Comparison of ENCODE assay signal across 7 mouse cellular contexts in genomic region chr14:121928375-121929137, GRCm38 (mm10). TPM values are rescaled to one million over a fixed set of nuclear protein-coding genes. Genes with fewer than 3 reads are reported as not detected.
DNase-seq lines count a peak whose midpoint lies in the region; ATAC-seq lines count a peak whose summit lies in the region.

No protein-coding gene starts in this region.

- no peaks in the 10 kb centered on the region for H3K9me3 ChIP-seq in midbrain, embryonic 11.5 days (ENCODE audit: control insufficient read depth, low read length)
- H3K9me3 ChIP-seq in midbrain, embryonic 13.5 days: no peaks in the 10 kb centered on the region
- H3K9me3 ChIP-seq in midbrain, embryonic 16.5 days (replicated peaks; ENCODE audit: control insufficient read depth, low read length, poor library complexity, severe bottlenecking): no peaks in the 10 kb centered on the region

- H3K4me3 ChIP-seq in midbrain, embryonic 11.5 days (ENCODE audit: low read depth, low read length): no peak overlapping the region
- no peak overlapping the region for H3K4me3 ChIP-seq in midbrain, embryonic 13.5 days (replicated peaks)
- no peak overlapping the region for H3K4me3 ChIP-seq in midbrain, embryonic 16.5 days (ENCODE audit: low read depth, low read length)

- no peaks in the 10 kb centered on the region for H3K27me3 ChIP-seq in midbrain, embryonic 11.5 days (ENCODE audit: control insufficient read depth, insufficient read depth, low read length)
- H3K27me3 ChIP-seq in midbrain, embryonic 13.5 days: no peaks in the 10 kb centered on the region
- H3K27me3 ChIP-seq in midbrain, embryonic 16.5 days (ENCODE audit: control insufficient read depth, insufficient read depth, low read depth, low read length): no peaks in the 10 kb centered on the region

- DNase-seq in midbrain, embryonic 11.5 days (ENCODE audit: low spot score, missing footprints): peak; percentile 92
- peak; percentile 82 for DNase-seq in NIH3T3 (ENCODE audit: low read depth)
- peak; percentile 43 to 53 for DNase-seq in cerebellum, postnatal 36 days
- DNase-seq in heart, postnatal 36 days: peak; percentile 58 to 73
- peak; percentile 50 to 75 for DNase-seq in left cerebral cortex, postnatal 14 days (ENCODE audit: low spot score in 2 of 2)

- H3K36me3 ChIP-seq in midbrain, embryonic 11.5 days (ENCODE audit: control insufficient read depth, insufficient read depth, low read length): no peaks in the 10 kb centered on the region
- H3K36me3 ChIP-seq in midbrain, embryonic 13.5 days: 0 out of 2 replicates have a peak, but pooled peaks cover 2% of the 10 kb centered on the region
- no peaks in the 10 kb centered on the region for H3K36me3 ChIP-seq in midbrain, embryonic 16.5 days (ENCODE audit: control insufficient read depth, insufficient read depth, low read length)

- 69% methylated on average over 8 of the region's 8 CpGs for WGBS in midbrain, embryonic 11.5 days
- 69% methylated on average over 8 of the region's 8 CpGs for WGBS in midbrain, embryonic 13.5 days
- WGBS in midbrain, embryonic 16.5 days: 71% methylated on average over 8 of the region's 8 CpGs

- no peak for ATAC-seq in midbrain, embryonic 11.5 days (ENCODE audit: low FRiP score)
- no peak for ATAC-seq in midbrain, embryonic 13.5 days
- 0 out of 2 replicates have a peak, but pooled peaks have one; percentile 29 for ATAC-seq in midbrain, embryonic 16.5 days

- intact Hi-C loops in heart, postnatal 36 days (cut with DNase I): loop anchor here (1.0 to 5.0 kb wide), 2 partner anchors 132 to 204 kb away; no protein-coding TSS in a partner anchor
- intact Hi-C loops in left cerebral cortex, postnatal 14 days (cut with DNase I): loop anchor here (1.0 to 10.0 kb wide), 2 partner anchors 132 to 196 kb away; no protein-coding TSS in a partner anchor

- no peak overlapping the region for H3K27ac ChIP-seq in midbrain, embryonic 11.5 days (ENCODE audit: low read depth, low read length)
- no peak overlapping the region for H3K27ac ChIP-seq in midbrain, embryonic 13.5 days
- no peak overlapping the region for H3K27ac ChIP-seq in midbrain, embryonic 16.5 days (ENCODE audit: low read length)

- H3K9ac ChIP-seq in midbrain, embryonic 11.5 days (ENCODE audit: low read length): no peak overlapping the region
- H3K9ac ChIP-seq in midbrain, embryonic 13.5 days (replicated peaks): no peak overlapping the region
- no peak overlapping the region for H3K9ac ChIP-seq in midbrain, embryonic 16.5 days (ENCODE audit: low read depth, low read length)

- H3K4me2 ChIP-seq in midbrain, embryonic 11.5 days: no peak overlapping the region
- H3K4me2 ChIP-seq in midbrain, embryonic 13.5 days (replicated peaks): no peak overlapping the region
- no peak overlapping the region for H3K4me2 ChIP-seq in midbrain, embryonic 16.5 days (ENCODE audit: low read length)

- H3K4me1 ChIP-seq in midbrain, embryonic 11.5 days (ENCODE audit: control insufficient read depth, insufficient read depth, low read length): no peaks in the 10 kb centered on the region
- peaks cover 10% of the 10 kb centered on the region for H3K4me1 ChIP-seq in midbrain, embryonic 13.5 days (replicated peaks)
- no peaks in the 10 kb centered on the region for H3K4me1 ChIP-seq in midbrain, embryonic 16.5 days (ENCODE audit: control insufficient read depth, insufficient read depth, low read length)

RNA-seq across cellular contexts. Expression of gene Gpr18, which starts 13.0 kb away (rescaled TPM):
- polyA plus RNA-seq in midbrain, embryonic 11.5 days (2014; fragmentation: Nextera tagmentation; extraction: Ambion mirVana): 0.15 and 0.25 TPM in 2 replicates
- polyA plus RNA-seq in midbrain, embryonic 13.5 days (2015; fragmentation: Nextera tagmentation; extraction: Ambion mirVana): 0.24 TPM in 1 of 2 replicates, not detected in the other
- total RNA-seq in heart, postnatal 36 days (2021): under 1 TPM; 0.33 to 0.46 TPM
- total RNA-seq in left cerebral cortex, postnatal 14 days (2021): not detected
- polyA plus RNA-seq in midbrain, embryonic 16.5 days (2015; fragmentation: Nextera tagmentation; extraction: Ambion mirVana): 0.14 and 0.16 TPM in 2 replicates

RNA-seq across cellular contexts. Expression of gene Gpr183, which starts 36.4 kb away (rescaled TPM):
- 1.4 and 1.6 TPM in 2 replicates for polyA plus RNA-seq in midbrain, embryonic 11.5 days (2014; fragmentation: Nextera tagmentation; extraction: Ambion mirVana)
- 0.72 and 1.2 TPM in 2 replicates for polyA plus RNA-seq in midbrain, embryonic 13.5 days (2015; fragmentation: Nextera tagmentation; extraction: Ambion mirVana)
- total RNA-seq in heart, postnatal 36 days (2021): 1 to 10 TPM; 1.2 to 2.0 TPM
- total RNA-seq in left cerebral cortex, postnatal 14 days (2021): under 1 TPM; 0.66 to 0.91 TPM
- polyA plus RNA-seq in midbrain, embryonic 16.5 days (2015; fragmentation: Nextera tagmentation; extraction: Ambion mirVana): 0.76 and 0.89 TPM in 2 replicates

RNA-seq across cellular contexts. Expression of gene Ubac2, which starts 50.1 kb away (rescaled TPM):
- polyA plus RNA-seq in midbrain, embryonic 11.5 days (2014; fragmentation: Nextera tagmentation; extraction: Ambion mirVana): 64.0 and 67.7 TPM in 2 replicates
- 51.2 and 53.7 TPM in 2 replicates for polyA plus RNA-seq in midbrain, embryonic 13.5 days (2015; fragmentation: Nextera tagmentation; extraction: Ambion mirVana)
- 10 to 100 TPM; 26.6 to 29.1 TPM for total RNA-seq in heart, postnatal 36 days (2021)
- total RNA-seq in left cerebral cortex, postnatal 14 days (2021): 10 to 100 TPM; 33.5 to 34.0 TPM
- polyA plus RNA-seq in midbrain, embryonic 16.5 days (2015; fragmentation: Nextera tagmentation; extraction: Ambion mirVana): 48.5 and 50.3 TPM in 2 replicates
